Mouse (Mus musculus) G1E (cell line): Measurements from ENCODE around the gene Igfn1. TPM values are rescaled to one million over a fixed set of nuclear protein-coding genes. Genes with fewer than 3 reads are reported as not detected.

Experiments used
- ATAC-seq: 2 replicates; pipeline ENCODE4 v1.8.0; 2016; ENCODE audit warnings: mild to moderate bottlenecking; ENCODE audit not compliant: insufficient number of reproducible peaks, poor library complexity, low FRiP score, severe bottlenecking; ENCODE audit errors: extremely low read depth
- DNase-seq: peaks from one replicate; pipeline ENCODE4 v3.0.0; 2012; ENCODE audit warnings: low spot score
- H3K27me3 ChIP-seq: 2 replicates; pipeline ENCODE4 v1.6.1; 2012; ENCODE audit warnings: mild to moderate bottlenecking, low read length, inconsistent platforms; ENCODE audit not compliant: insufficient read depth
- H3K36me3 ChIP-seq: replicated peaks from 2 replicates; pipeline ENCODE3; 2012; ENCODE audit warnings: mild to moderate bottlenecking, inconsistent platforms
- H3K4me1 ChIP-seq: 2 replicates; pipeline ENCODE4 v1.6.1; 2012; ENCODE audit warnings: low read depth, low read length, inconsistent platforms, mixed read lengths; ENCODE audit not compliant: insufficient read depth
- H3K4me3 ChIP-seq: 2 replicates; pipeline ENCODE4 v1.5.1; 2012; ENCODE audit warnings: low read depth, mild to moderate bottlenecking, inconsistent platforms, low read length, moderate library complexity, mixed read lengths
- H3K9me3 ChIP-seq: replicated peaks from 2 replicates; pipeline ENCODE4 v1.6.1; 2012; ENCODE audit warnings: inconsistent platforms
- CTCF ChIP-seq: IDR thresholded peaks from 2 replicates; pipeline ENCODE4 v1.5.1; 2012; ENCODE audit warnings: low read depth, low read length, inconsistent platforms, mixed read lengths
- GATA1 ChIP-seq: IDR thresholded peaks from 2 replicates; pipeline ENCODE4 v1.6.1; 2012; ENCODE audit warnings: borderline replicate concordance, low read length, inconsistent platforms, mixed read lengths
- GATA2 ChIP-seq: IDR thresholded peaks from 2 replicates; pipeline ENCODE4 v1.6.1; 2012; ENCODE audit warnings: low read depth, low read length, inconsistent platforms, borderline replicate concordance
- POLR2AphosphoS5 ChIP-seq: IDR thresholded peaks from 2 replicates; pipeline ENCODE4 v1.6.1; 2012; ENCODE audit warnings: low read depth, low read length, inconsistent platforms; ENCODE audit not compliant: insufficient replicate concordance
- TAL1 ChIP-seq: conservative IDR thresholded peaks from 2 replicates; pipeline ENCODE4 v1.6.1; 2012; ENCODE audit warnings: low read depth, low read length, inconsistent platforms, mixed read lengths
- polyA plus RNA-seq: library from polyadenylated mRNA; stranded (reverse); fragments of >175 nt; gene quantifications from 2 replicates; pipeline ENCODE4 v1.2.3, GENCODE M21; 2012
- total RNA-seq, 2 experiments: library from RNA; stranded (forward) in 1 of 2; stranded (reverse) in 1 of 2; fragments of 200-1000 nt in 1 of 2; fragments of >200 nt in 1 of 2; fragmentation: Nextera tagmentation in 1 of 2; gene quantifications; 2 replicates each; pipeline ENCODE4 v1.2.3; 2014 to 2017

Igfn1 gene
- total and polyA plus RNA-seq, 3 experiments = 0.02 to 0.11 TPM; not detected in 1

DNA sequence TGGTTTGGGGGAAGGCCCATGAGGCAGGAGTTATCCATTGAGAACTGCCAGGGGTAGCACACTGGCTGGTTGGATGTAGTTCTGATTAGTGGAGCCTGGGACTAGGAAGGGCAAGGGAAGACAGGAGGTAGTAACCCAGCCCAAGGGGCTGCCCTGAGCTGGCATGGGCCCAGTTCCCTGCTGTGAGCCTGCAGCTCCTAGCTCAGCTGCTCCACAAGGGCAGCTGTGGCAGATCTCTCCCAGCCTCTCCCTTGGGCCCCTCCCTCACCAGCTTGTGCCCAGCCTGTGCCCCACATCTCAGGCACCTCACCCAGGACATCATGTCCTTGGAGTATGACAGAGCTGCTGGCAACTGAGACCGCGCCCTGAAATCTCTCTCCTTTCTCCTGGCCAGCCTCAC is 62.4 kb downstream of the Igfn1 start:
- ATAC-seq (no peak), DNase-seq (no peak)
- no peaks in the 10 kb centered on the region for H3K9me3 ChIP-seq
- peaks cover 32% of the 10 kb centered on the region for H3K4me1 ChIP-seq
- peaks cover 41% of the 10 kb centered on the region for H3K27me3 ChIP-seq
- H3K36me3 ChIP-seq = no peaks in the 10 kb centered on the region
- H3K4me3 ChIP-seq = no peak overlapping the region
- TF ChIP-seq TAL1 = no peak
- no peak for TF ChIP-seq GATA2
- no peak for TF ChIP-seq POLR2AphosphoS5
- TF ChIP-seq GATA1 = no peak
- TF ChIP-seq CTCF = no peak

DNA sequence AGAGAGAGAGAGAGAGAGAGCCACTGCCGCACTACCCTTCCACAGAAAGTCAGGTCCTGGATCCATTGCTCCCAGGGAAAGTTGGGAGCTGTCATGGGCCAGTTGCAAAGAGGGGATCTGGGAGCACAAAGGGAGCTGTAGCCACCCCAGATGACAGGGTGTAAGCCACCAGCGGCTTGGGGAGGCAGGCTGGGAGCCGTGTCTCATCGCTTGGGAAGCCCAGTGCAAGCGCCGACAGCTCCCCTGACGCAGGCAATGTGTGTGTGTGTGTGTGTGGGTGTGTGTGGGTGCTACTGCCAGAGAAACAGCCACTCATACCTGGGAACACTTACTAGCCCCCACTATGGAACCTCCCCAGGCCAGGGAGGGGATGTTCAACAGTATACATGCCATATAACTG is 64.0 kb downstream of the Igfn1 start:
- Histone ChIP-seq H3K4me3 (peak overlapping the region; percentile 48; the same call in 1 of the 2 replicates), H3K4me1 (peaks cover 32% of the 10 kb centered on the region), H3K36me3 (no peaks in the 10 kb centered on the region), H3K27me3 (peaks cover 49% of the 10 kb centered on the region), H3K9me3 (no peaks in the 10 kb centered on the region)
- no peak for TF ChIP-seq GATA2
- TF ChIP-seq GATA1 = no peak
- TF ChIP-seq POLR2AphosphoS5 = no peak
- no peak for TF ChIP-seq TAL1
- TF ChIP-seq CTCF = no peak
- DNase-seq = no peak
- ATAC-seq = no peak

DNA sequence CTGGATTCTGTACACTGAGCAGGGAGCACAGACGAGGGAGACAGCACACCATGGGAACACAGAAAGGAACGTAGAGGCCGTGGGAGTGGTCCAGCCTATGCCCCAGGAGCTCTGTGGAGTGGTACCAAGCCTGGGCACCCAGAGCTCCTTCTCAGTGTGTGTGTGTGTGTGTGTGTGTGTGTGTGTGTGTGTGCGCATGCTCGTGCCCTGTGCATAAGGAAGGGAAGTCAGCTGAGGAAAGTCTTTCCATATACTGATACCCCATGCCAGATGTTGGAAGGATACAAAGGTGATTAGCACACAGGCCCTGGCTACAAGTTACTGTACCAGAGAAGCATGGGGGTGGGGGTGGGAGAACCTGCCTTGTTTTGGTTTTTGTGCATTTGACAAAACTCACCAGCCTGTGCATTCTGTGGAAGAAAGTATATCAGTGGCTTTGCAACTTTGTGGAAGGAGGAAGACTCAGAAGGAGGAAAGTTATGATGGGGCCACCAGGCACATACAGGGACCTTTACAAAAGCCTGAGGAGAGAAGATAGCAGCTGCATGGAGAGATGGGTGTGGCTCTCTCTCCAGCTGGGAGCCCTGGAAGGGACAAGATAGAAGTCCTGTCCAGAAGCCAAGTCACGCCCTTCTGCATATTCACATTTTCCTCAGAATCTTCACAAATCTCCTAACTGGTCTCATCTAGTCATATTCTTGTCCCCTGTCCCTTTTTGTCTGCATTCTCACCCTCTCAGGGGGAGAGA is 64.7 kb downstream of the Igfn1 start:
- peaks cover 42% of the 10 kb centered on the region for H3K27me3 ChIP-seq
- H3K9me3 ChIP-seq = no peaks in the 10 kb centered on the region
- DNase-seq = peak; percentile 55
- ATAC-seq = peak; percentile 64
- H3K4me1 ChIP-seq = peaks cover 32% of the 10 kb centered on the region
- peak overlapping the region; percentile 28; the same call in 1 of the 2 replicates for H3K4me3 ChIP-seq
- no peaks in the 10 kb centered on the region for H3K36me3 ChIP-seq
- peak; percentile 68 for TF ChIP-seq TAL1
- no peak for TF ChIP-seq GATA1

DNA sequence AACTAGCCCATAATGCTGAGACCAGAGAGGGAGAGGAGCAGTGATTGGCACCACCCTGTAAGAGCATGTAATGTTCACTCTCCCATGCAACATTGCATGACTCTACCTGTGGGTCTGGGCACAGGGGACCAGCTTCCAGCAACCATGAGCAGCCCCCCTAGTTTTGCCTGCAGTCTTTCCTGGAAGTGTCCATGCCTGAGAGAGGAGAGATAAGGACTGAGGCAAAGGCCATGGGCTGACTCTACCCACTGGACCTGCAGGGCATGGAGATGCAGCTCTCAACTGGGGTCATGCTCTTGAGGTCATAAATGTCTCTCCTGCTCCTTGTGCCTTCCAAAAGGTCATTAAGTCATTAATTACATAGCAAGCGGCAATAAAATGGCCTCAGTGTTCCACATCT is 70.1 kb downstream of the Igfn1 start:
- no peak for DNase-seq
- H3K4me3 ChIP-seq = no peak overlapping the region
- peaks cover 30% of the 10 kb centered on the region for H3K27me3 ChIP-seq
- ATAC-seq = no peak
- peaks cover 6% of the 10 kb centered on the region for H3K4me1 ChIP-seq
- TF ChIP-seq GATA2 (no peak), CTCF (no peak), TAL1 (no peak), GATA1 (no peak), POLR2AphosphoS5 (no peak)
- H3K36me3 ChIP-seq = no peaks in the 10 kb centered on the region
- no peaks in the 10 kb centered on the region for H3K9me3 ChIP-seq

DNA sequence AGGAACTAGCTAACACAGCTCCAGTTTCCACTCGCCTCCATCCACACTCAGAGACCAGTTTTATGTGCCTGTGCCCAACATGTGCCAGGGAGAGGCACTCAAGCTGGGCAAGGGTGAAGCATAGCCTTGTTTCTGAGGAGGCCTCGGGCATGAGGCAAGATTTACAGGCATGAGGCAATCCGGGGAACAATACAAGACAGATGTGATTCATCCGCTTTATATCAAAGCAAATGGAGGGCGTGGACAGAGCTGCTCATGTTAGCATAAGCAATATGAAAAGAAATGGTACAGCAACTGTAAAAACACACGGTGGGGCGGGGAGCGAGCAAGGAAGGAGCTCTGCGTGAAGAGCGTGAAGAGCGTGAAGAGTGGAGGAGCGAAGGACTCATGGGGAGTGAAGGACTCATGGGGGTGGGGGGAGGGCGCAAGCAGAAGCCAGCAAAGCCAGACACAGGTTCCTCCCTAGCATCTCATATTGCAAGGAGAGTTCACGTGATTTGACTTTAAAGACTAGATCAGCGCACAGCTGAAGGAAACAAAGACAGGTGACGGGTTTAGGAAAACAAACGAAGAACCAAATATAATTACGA is 72.3 kb downstream of the Igfn1 start:
- ATAC-seq = no peak
- Histone ChIP-seq H3K27me3 (peaks cover 38% of the 10 kb centered on the region), H3K9me3 (no peaks in the 10 kb centered on the region), H3K4me1 (peaks cover 4% of the 10 kb centered on the region; the same call in 1 of the 2 replicates), H3K36me3 (no peaks in the 10 kb centered on the region), H3K4me3 (no peak overlapping the region)
- no peak for DNase-seq
- TF ChIP-seq CTCF = no peak

DNA sequence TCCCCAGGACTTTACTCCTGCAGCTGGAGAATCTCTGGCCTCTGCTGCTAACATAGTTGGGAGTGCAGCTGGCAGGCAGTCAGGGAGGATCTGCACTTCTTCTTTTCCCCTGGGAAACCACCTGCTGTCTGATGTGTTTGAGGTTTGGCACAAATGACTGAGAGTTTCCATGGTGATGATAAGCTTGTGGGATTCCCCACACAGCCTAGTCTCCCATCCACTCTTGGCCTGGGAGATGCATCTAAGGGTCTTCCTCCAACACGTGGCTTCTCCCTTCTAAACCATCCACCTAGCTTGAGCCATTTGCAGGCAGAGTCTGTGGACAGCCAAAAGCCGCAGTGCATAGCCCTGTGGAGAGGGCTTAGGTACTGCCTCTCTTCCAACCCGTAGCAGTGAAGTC is 76.3 kb downstream of the Igfn1 start:
- H3K27me3 ChIP-seq = peaks cover 41% of the 10 kb centered on the region
- no peak for ATAC-seq

DNA sequence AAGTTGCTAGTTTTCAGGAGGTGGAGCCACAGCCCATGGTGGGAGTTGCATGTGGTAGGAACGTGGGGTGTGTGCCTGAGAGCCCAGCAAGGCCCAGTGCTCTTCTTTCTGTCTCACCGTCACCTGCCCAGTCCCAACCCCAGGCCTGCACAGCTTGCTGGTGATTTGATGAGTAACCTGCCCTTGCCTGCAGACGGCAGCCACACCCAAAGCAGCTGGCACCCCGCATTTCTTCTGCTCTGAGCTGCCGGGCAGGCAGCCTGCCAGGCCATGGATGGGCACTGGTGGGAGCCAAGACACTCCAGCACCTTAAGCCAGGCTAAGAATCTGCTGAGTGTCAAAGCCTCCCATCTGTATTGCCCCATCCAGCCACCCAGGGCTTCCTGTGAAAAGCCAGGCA is 80.3 kb downstream of the Igfn1 start:
- no peak overlapping the region for H3K4me3 ChIP-seq
- H3K9me3 ChIP-seq = no peaks in the 10 kb centered on the region
- ATAC-seq (no peak), DNase-seq (no peak)
- TF ChIP-seq CTCF (no peak), GATA1 (no peak), GATA2 (no peak), POLR2AphosphoS5 (no peak), TAL1 (no peak)
- H3K4me1 ChIP-seq = no peaks in the 10 kb centered on the region
- peaks cover 48% of the 10 kb centered on the region for H3K27me3 ChIP-seq
- H3K36me3 ChIP-seq = no peaks in the 10 kb centered on the region

More for the DNA sequence above, 76.3 kb downstream of the Igfn1 start:
- DNase-seq = no peak
- no peak overlapping the region for H3K4me3 ChIP-seq
- no peaks in the 10 kb centered on the region for H3K36me3 ChIP-seq
- no peak for TF ChIP-seq GATA1
- no peak for TF ChIP-seq CTCF
- no peak for TF ChIP-seq TAL1
- TF ChIP-seq GATA2 = no peak
- no peak for TF ChIP-seq POLR2AphosphoS5
- H3K9me3 ChIP-seq = no peaks in the 10 kb centered on the region
- H3K4me1 ChIP-seq = no peaks in the 10 kb centered on the region
